Mouse (Mus musculus) myocyte (in vitro differentiated cells): ENCODE results near the gene Tesk2.

Experiments
- MAX ChIP-seq: IDR thresholded peaks from one replicate; pipeline ENCODE4 v1.6.1; 2011; ENCODE audit warnings: low read depth, mild to moderate bottlenecking, control low read depth
- MYOD1 ChIP-seq, 3 experiments: IDR thresholded peaks; one replicate each; pipeline ENCODE4 v1.6.1; 2011; ENCODE audit warnings: control low read depth in 2 of 3, low read depth in 2 of 3, mild to moderate bottlenecking in 2 of 3, moderate library complexity in 1 of 3; ENCODE audit not compliant: insufficient read length in 2 of 3, control insufficient read depth in 1 of 3
- MYOG ChIP-seq, 3 experiments: IDR thresholded peaks; one replicate each; pipeline ENCODE4 v1.6.1; 2011; ENCODE audit warnings: control low read depth in 2 of 3, low read depth in 2 of 3, mild to moderate bottlenecking in 2 of 3; ENCODE audit not compliant: insufficient read length in 2 of 3, control insufficient read depth in 1 of 3, insufficient read depth in 1 of 3
- POLR2A ChIP-seq: IDR thresholded peaks from one replicate; pipeline ENCODE4 v1.6.1; 2011; ENCODE audit warnings: low read depth, mild to moderate bottlenecking, control low read depth, moderate library complexity; ENCODE audit not compliant: insufficient read length
- POLR2AphosphoS2 ChIP-seq: IDR thresholded peaks from one replicate; pipeline ENCODE4 v1.6.1; 2011; ENCODE audit warnings: low read depth, control low read depth; ENCODE audit not compliant: insufficient read length

GRCm38 (mm10) chr4:116799901-116800300 lies 79.2 kb downstream of the Tesk2 start:
- TF ChIP-seq POLR2A (no peak), MYOG (IDR thresholded peaks at IDR 0.05; ENCODE audit: control insufficient read depth in 1 of 3, insufficient read depth in 1 of 3, insufficient read length in 2 of 3, low read depth in 2 of 3) (no peak), POLR2AphosphoS2 (no peak), MAX (no peak), MYOD1 (IDR thresholded peaks at IDR 0.05; ENCODE audit: control insufficient read depth in 1 of 3, insufficient read length in 2 of 3, low read depth in 2 of 3) (no peak)
